Mouse (Mus musculus) ES-E14 (cell line): ENCODE measurements at regions not wholly inside any gene's neighbourhood (a gene's known extent, or its start where the extent isn't known, plus 50 kb on each side); places are given as distances from the start of the nearest gene placed in this dataset.

Experiments used
- DNase-seq: peaks from one replicate; pipeline ENCODE4 v3.0.0-alpha.2; 2013; ENCODE audit warnings: low read depth, low spot score
- H3K27ac ChIP-seq: 2 replicates; pipeline ENCODE4 v1.5.1; 2012; ENCODE audit warnings: low read depth, mild to moderate bottlenecking, low read length, moderate library complexity, mixed read lengths; ENCODE audit not compliant: poor library complexity, insufficient read depth, severe bottlenecking
- H3K36me3 ChIP-seq: 2 replicates; pipeline ENCODE4 v1.6.1; 2012; ENCODE audit warnings: mild to moderate bottlenecking, low read length, moderate library complexity, mixed read lengths; ENCODE audit not compliant: control insufficient read depth, poor library complexity, insufficient read depth, severe bottlenecking
- H3K4me1 ChIP-seq, 2 experiments: fragments of 150-350 bp in 1 of 2; sonication (generic) in 1 of 2; 2 replicates each; pipeline ENCODE4 v1.6.1; 2012; ENCODE audit warnings: low read length in 2 of 2, mild to moderate bottlenecking in 1 of 2, mixed read lengths in 1 of 2; ENCODE audit not compliant: control insufficient read depth in 2 of 2, insufficient read depth in 2 of 2, poor library complexity in 1 of 2
- H3K4me3 ChIP-seq, 2 experiments: fragments of 150-350 bp in 1 of 2; sonication (generic) in 1 of 2; 2 replicates each; pipeline ENCODE4 v1.5.1; 2012; ENCODE audit warnings: low read length in 2 of 2, low read depth in 1 of 2, mild to moderate bottlenecking in 1 of 2, mixed read lengths in 1 of 2; ENCODE audit not compliant: insufficient read depth in 1 of 2, poor library complexity in 1 of 2, severe bottlenecking in 1 of 2
- H3K9ac ChIP-seq: 2 replicates; pipeline ENCODE4 v1.6.1; 2012; ENCODE audit warnings: low read depth, mild to moderate bottlenecking, low read length, mixed read lengths; ENCODE audit not compliant: poor library complexity, insufficient read depth, severe bottlenecking
- H3K9me3 ChIP-seq: fragments of 150-350 bp; sonication (generic); 2 replicates; pipeline ENCODE4 v1.6.1; 2012; ENCODE audit warnings: low read depth, mild to moderate bottlenecking, low read length; ENCODE audit not compliant: control insufficient read depth, insufficient read depth
- CHD2 ChIP-seq: IDR thresholded peaks from 2 replicates; pipeline ENCODE4 v1.6.1; 2014; ENCODE audit warnings: mild to moderate bottlenecking, low read depth, low read length, inconsistent platforms
- HCFC1 ChIP-seq: IDR thresholded peaks from 2 replicates; pipeline ENCODE4 v1.6.1; 2012; ENCODE audit warnings: low read length, inconsistent platforms, borderline replicate concordance; ENCODE audit not compliant: insufficient read depth
- MAFK ChIP-seq: IDR thresholded peaks from 2 replicates; pipeline ENCODE4 v1.6.1; 2014; ENCODE audit warnings: mild to moderate bottlenecking, low read depth, low read length, inconsistent platforms; ENCODE audit not compliant: insufficient read depth
- ZC3H11A ChIP-seq: IDR thresholded peaks from 2 replicates; pipeline ENCODE4 v1.6.1; 2012; ENCODE audit warnings: low read depth, mild to moderate bottlenecking, inconsistent platforms, low read length, borderline replicate concordance
- ZNF384 ChIP-seq: IDR thresholded peaks from 2 replicates; pipeline ENCODE4 v1.6.1; 2012; ENCODE audit warnings: low read depth, low read length, inconsistent platforms
- in situ Hi-C, 2 experiments: fragments of 600-800 bp; cut with MboI; formaldehyde crosslinking; loops; one replicate each; pipeline ENCODE4 v1.15.1; 2025; ENCODE audit warnings: low sequenced_read_pairs in 2 of 2, inconsistent platforms in 1 of 2; ENCODE audit not compliant: unreplicated experiment in 2 of 2

- in situ Hi-C loops = no loop called here
These were observed 103.3 kb upstream of the Usp47 start for GRCm38 (mm10) chr7:111919961-111920360.

GRCm38 (mm10) chr7:111903741-111904231 lies 119.5 kb upstream of the Usp47 start:
- no peak overlapping the region for H3K9ac ChIP-seq
- no peaks in the 10 kb centered on the region for H3K9me3 ChIP-seq
- no peaks in the 10 kb centered on the region for H3K4me1 ChIP-seq
- in situ Hi-C loops = no loop called here
- TF ChIP-seq ZNF384 (no peak), HCFC1 (no peak), ZC3H11A (no peak), CHD2 (no peak), MAFK (no peak)
- no peak for DNase-seq
- H3K4me3 ChIP-seq = no peak overlapping the region
- no peaks in the 10 kb centered on the region for H3K36me3 ChIP-seq
- H3K27ac ChIP-seq = no peak overlapping the region

More at GRCm38 (mm10) chr7:111919961-111920360, 103.3 kb upstream of the Usp47 start:
- no peaks in the 10 kb centered on the region for H3K9me3 ChIP-seq
- no peaks in the 10 kb centered on the region for H3K36me3 ChIP-seq
- H3K27ac ChIP-seq = no peak overlapping the region
- TF ChIP-seq CHD2 = no peak
- TF ChIP-seq ZC3H11A = no peak
- no peaks in the 10 kb centered on the region for H3K4me1 ChIP-seq
- H3K9ac ChIP-seq = no peak overlapping the region
- no peak overlapping the region for H3K4me3 ChIP-seq
- no peak for DNase-seq

GRCm38 (mm10) chr7:111897016-111897415 lies 117.2 kb upstream of the Galnt18 start:
- TF ChIP-seq MAFK = no peak

GRCm38 (mm10) chr7:111896255-111896654 lies 116.5 kb upstream of the Galnt18 start:
- no peaks in the 10 kb centered on the region for H3K4me1 ChIP-seq
- no peak overlapping the region for H3K9ac ChIP-seq
- DNase-seq = no peak
- no peak for TF ChIP-seq ZC3H11A
- no peak for TF ChIP-seq ZNF384
- TF ChIP-seq CHD2 = no peak
- no peak for TF ChIP-seq HCFC1
- no peak for TF ChIP-seq MAFK
- in situ Hi-C loops = no loop called here
- no peaks in the 10 kb centered on the region for H3K36me3 ChIP-seq
- no peak overlapping the region for H3K4me3 ChIP-seq
- H3K9me3 ChIP-seq = no peaks in the 10 kb centered on the region
- H3K27ac ChIP-seq = no peak overlapping the region

More at GRCm38 (mm10) chr7:111897016-111897415, 117.2 kb upstream of the Galnt18 start:
- in situ Hi-C loops = no loop called here
- no peak for DNase-seq
- Histone ChIP-seq H3K36me3 (no peaks in the 10 kb centered on the region), H3K27ac (no peak overlapping the region), H3K9me3 (no peaks in the 10 kb centered on the region), H3K9ac (no peak overlapping the region), H3K4me1 (no peaks in the 10 kb centered on the region), H3K4me3 (no peak overlapping the region)

- no peak for DNase-seq
- no peak overlapping the region for H3K27ac ChIP-seq
These were observed 103.2 kb upstream of the Galnt18 start for GRCm38 (mm10) chr7:111882991-111883390.

More at GRCm38 (mm10) chr7:111882991-111883390, 103.2 kb upstream of the Galnt18 start:
- TF ChIP-seq ZNF384 (no peak), ZC3H11A (no peak), MAFK (no peak), HCFC1 (no peak), CHD2 (no peak)
- H3K9ac ChIP-seq = no peak overlapping the region
- no peaks in the 10 kb centered on the region for H3K9me3 ChIP-seq
- no peaks in the 10 kb centered on the region for H3K36me3 ChIP-seq
- no peak overlapping the region for H3K4me3 ChIP-seq
- no peaks in the 10 kb centered on the region for H3K4me1 ChIP-seq
- in situ Hi-C loops = no loop called here
